Mouse (Mus musculus): ENCODE data around the gene Cnr2. TPM values are rescaled to one million over a fixed set of nuclear protein-coding genes. Genes with fewer than 3 reads are reported as not detected.

Cnr2 gene
- total RNA-seq (2021) = 1 to 10 TPM; 2.4 to 3.9 TPM
- long read RNA-seq, experiment 1, partial matches to known transcripts = 2 of 6 reads
- long read RNA-seq, experiment 1, other reads (novel, unspliced or antisense) = 0 of 6 reads
- long read RNA-seq, experiment 2, partial matches to known transcripts = 1 of 3 reads
- long read RNA-seq, experiment 2, other reads (novel, unspliced or antisense) = 0 of 3 reads

DNA sequence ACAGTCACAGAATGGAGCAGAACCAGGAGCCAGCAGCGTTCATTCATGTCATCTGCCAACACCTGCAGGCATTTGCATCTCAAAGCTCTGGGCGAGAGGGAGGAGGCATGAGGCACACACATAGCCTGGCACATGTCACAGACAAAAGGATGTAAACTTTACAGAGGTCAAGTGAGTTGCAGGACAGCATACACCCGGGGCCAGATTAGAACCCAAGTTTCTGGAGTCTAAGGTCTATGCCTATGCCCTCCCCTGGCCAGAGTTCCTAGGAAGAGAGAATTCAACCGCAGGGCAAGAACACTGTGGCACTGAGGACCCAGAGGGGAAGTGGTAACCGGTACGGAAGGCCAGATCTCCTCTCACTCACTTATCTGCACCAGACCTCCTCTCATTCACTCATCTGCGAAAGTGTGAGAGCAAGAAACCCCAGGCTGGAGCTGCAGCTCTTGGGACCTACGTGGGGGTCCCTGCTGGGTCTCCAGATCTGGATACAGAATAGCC is at the start of gene Cnr2:
Gene Cnr2 (plus strand): TSS at position 324 of the 501 bp plus-strand sequence.
- no peak for DNase-seq

- DNase-seq = peak; percentile 84
These were observed 47.6 kb upstream of the Cnr2 start for GRCm38 (mm10) chr4:135847581-135847980.

DNA sequence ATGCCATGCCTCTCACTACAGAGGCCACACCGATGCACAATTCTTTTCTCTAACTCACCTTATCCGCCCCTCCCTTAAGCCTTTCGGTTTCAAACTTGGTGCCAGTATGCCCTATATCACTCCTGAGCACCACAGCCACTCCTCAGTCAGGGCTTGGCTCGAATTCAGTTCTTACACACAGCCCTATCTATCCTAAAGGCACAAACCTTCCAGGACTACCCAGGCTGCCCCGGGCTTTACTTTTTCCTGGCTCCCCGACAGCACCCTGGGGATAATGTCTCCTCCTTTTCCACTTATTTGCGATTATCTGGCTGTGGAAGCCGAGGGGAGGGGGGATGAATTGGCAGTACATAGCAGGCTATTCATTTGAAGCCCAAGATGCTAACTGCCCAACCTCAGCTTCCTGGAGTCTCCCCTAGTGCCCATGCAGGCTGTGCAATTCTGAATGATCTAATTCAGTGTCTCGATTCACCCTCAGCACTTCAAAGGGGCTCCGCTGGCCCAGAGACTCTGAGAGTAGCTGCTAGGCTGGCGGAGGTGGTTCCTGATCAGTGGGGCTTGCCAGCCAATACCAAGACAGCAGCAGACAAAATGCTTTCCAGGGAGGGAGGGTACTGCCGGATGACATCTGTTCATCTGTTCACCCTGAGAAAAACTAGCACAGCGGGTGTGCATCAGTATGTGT is 44.6 kb upstream of the Cnr2 start:
- no peak for DNase-seq

DNA sequence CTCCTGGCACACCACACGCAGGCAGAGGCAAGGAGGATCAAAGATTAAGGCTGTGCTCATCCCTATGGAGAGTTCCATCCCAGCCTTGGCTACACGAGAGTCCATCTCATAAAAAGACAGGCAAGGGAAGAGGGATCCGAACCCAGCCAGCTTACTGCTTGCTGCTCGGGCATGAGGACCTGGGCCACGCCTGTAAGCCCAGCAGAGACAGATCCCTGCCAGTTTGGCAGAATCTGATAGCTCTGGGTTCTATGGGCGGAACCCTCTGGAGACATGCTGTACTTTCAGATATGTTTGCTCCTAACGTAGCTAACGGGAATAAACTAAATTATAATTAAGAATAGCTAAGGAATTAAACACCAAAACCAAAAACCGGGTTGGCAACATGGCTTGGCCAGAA is 43.3 kb upstream of the Cnr2 start:
- no peak for DNase-seq

- no peak for DNase-seq
These were observed 41.1 kb upstream of the Cnr2 start for GRCm38 (mm10) chr4:135853987-135854546.

DNA sequence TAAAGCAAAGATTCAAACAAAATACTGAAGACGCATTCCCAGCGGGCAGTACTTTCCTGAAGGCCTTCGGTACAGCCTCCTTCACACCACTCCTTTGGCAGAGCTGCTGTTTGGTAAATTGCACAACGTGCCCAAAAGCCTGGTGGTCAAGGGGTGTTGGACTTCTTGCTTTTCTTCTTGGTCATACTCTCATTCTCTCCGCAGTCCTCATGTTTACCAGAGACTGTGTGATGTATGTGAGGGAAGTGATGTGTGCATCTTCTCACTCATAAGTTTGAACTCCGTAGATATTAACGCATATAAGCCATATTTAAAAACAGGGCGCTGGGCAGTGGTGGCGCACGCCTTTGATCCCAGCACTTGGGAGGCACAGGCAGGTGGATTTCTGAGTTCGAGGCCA is 40.6 kb upstream of the Cnr2 start:
- no peak for DNase-seq

- DNase-seq = no peak
These were observed 40.1 kb upstream of the Cnr2 start for GRCm38 (mm10) chr4:135855080-135855479.

DNA sequence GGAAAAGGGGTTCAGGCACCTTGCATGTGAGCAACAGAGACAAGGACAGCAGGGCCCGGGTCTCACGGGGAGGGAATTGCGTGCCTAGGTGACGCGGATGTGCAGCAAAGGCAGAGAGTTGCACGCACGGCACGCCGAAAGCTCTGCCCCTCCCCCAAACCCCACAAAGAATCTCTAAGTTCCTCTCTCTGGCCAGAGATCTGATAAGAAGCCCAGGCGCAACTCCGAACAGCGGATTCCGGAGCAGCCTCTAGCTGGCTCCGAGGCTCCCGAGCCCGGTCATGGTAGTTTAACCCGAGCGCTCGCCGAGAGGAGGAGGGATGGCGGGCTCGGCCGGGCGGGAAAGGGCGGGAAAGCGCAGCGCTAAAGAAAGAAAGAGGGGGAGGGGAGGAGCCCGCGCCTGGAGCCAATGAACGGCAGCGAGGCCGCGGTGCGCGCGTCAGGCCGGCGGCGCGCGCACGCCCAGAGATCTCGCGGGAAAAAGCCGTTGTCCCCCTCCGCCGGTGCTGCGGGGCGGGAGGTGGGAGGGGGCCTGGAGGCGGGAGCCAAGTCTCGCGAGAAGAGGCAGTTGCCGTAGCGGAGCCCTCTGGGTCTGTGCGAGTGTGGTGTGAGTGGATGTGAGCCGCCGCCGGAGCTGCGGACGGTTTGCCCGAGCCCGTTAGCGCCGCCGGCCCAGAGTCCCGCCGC is 39.5 kb upstream of the Cnr2 start, which contains the start of gene Srsf10:
Gene Srsf10 (plus strand): TSS at position 212 of the 687 bp plus-strand sequence.
- DNase-seq = peak; percentile 98

DNA sequence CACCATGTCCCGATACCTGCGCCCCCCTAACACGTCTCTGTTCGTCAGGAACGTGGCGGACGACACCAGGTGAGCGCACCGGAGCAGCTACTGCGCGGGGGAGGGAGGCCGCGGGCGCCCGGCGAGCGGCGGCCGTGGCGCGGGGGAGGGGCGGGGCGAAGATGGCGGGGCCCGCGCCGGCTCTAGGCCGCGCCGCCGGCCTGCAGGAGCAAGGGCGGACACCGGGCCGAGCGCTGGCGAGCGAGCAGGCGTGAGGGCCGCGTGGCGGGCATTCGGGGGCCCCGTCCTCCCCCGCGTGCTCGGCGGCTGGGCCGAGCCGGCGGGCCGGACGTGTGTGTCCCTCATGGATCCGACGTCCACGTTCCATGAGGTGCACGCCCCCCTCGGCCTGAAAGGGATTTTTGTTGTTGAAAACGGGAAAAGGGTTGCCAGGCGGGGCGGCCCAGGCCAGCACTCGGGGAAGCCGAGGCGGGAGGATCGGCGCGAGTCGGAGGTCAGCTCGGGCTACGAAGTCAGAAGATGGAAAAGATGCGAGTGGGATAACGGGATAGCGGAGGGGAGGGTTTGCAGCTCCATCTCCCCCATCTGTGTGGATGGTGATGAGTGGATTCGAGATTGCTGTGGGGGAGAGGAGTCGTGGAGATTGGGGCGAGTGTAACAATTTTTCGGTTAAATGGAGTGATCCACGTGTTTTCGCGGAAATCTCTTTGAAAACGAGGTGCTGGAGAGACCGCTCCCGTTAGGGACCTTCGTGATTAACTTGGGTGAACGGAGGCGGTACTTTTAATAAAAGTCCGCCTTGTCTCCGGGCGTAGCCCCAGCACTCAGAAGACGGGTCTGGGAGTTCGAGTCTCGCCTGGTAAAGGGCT is 38.7 kb upstream of the Cnr2 start:
- DNase-seq = peak; percentile 79

DNA sequence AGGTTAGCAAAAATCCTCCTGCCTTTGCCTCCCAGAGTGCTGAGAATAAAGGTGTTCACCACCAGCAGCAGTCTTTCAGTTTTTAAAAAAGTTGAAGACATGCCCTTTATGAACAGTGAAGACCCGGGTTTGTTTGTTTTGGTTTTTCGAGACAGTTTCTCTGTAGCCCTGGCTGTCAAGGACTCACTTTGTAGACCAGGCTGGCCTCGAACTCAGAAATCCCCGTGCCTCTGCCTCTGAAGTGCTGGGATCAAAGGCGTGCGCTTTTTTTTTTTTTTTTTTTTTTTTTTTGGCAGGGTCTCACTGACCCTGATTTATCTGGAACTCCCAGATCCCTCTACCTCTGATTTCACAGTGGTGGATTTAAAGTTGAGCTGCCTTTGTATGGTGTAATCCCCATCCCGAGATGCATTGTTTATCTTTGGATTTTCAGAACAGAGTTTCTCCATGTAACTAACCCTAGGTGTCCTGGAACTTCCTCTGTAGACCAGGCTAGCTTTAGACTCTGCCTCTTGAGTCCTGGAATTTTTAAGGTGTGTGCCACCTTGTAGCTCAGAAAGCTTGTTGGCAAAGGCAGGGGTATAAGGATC is 37.5 kb upstream of the Cnr2 start:
- no peak for DNase-seq

- no peak for DNase-seq
These were observed 26.2 kb upstream of the Cnr2 start for GRCm38 (mm10) chr4:135868996-135869395.

GRCm38 (mm10) chr4:135870227-135871023 is 24.8 kb upstream of the Cnr2 start:
- no peak for DNase-seq

- no peak for DNase-seq
These were observed 23.2 kb upstream of the Cnr2 start for GRCm38 (mm10) chr4:135872015-135872414.

GRCm38 (mm10) chr4:135872589-135873391 is 22.4 kb upstream of the Cnr2 start:
- DNase-seq = no peak

GRCm38 (mm10) chr4:135873526-135874202 is 21.5 kb upstream of the Cnr2 start, which contains the start of gene Pnrc2:
Gene Pnrc2 (minus strand): TSS chr4:135873850.
- DNase-seq = peak; percentile 93

DNA sequence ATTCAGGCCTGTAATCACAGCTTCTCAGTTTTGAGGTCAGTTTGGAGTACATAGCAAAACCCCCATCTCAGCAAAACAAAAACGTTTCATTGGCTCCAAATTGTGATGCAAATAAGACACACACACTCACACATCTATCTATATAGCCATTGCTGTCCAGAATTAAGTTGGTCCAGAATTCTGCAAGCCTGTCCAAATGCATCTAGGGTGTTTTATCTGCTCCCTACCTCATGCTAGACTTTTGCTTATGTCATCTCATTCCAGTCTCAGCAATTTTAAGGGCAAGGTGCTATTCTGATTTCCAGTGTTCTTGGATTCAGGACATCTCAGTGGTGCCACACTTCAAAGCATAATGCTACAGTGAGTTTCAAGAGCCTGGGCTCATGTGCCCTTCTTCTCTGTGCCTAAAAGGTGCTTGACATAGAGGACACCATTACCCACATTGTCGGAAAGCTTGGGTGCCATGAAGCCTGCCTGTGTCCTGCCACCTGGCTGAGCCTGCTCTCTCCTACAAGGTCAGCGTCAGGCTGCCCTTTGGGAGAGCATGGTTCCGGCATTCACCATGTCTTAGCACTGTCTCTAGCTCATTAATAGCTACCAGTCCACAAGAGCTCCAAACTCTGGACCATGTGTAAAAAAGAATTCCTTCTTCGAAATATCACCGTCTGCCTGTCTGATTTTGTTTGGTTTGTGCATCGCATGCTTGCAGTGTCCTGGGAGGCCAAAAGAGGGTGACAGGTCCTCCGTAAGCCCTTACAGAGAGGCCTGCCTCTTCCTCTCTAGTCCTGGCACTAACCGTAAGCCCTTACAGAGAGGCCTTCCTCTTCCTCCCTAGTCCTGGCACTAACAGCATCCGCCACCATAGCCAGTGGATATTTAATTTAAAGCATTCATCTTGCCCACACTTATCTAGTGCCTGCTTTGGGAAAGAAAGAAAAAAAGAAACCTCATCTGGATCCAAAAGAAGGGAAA is 20.3 kb upstream of the Cnr2 start:
- no peak for DNase-seq

- DNase-seq = no peak
These were observed 19.6 kb upstream of the Cnr2 start for GRCm38 (mm10) chr4:135875546-135875945.

Data from adrenal gland, postnatal 10 days (tissue).